Mouse (Mus musculus): ENCODE results near the gene Polr3b. TPM values are rescaled to one million over a fixed set of nuclear protein-coding genes. Genes with fewer than 3 reads are reported as not detected.

Polr3b gene
- polyA plus RNA-seq, 2 experiments, result 10.6 to 13.5 TPM

DNA sequence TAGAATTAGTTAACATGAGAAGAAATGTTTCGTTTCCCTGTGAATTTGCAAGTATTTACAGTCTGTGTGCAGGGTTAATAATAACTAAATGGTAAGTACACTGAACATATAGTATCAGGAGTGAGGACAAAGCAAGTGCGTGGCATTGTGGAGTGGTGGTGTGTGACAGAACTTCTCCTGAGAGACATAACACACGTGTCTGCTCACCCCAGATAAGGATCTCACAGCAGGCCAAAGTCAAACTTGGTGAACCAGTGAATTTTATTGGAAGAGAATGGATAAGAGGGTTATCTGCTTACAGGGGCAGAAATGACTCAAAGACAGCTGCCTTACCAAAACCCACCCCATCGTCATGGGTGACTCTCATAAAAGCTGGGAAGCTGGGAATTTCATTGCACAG, 26.8 kb downstream of the Polr3b start:
- Histone ChIP-seq H3K4me2 (replicated peaks; ENCODE audit: low read depth, low read length, severe bottlenecking) (no peak overlapping the region), H3K4me1 (ENCODE audit: control insufficient read depth, insufficient read depth, low read length) (no peaks in the 10 kb centered on the region), H3K4me3 (replicated peaks; ENCODE audit: low read length) (no peak overlapping the region), H3K9ac (ENCODE audit: low read depth, low read length, severe bottlenecking) (no peak overlapping the region), H3K9me3 (ENCODE audit: control insufficient read depth, low read length) (no peaks in the 10 kb centered on the region), H3K36me3 (ENCODE audit: control insufficient read depth, insufficient read depth, low read length) (peaks cover 32% of the 10 kb centered on the region), H3K27me3 (ENCODE audit: control insufficient read depth, insufficient read depth, low read length) (no peaks in the 10 kb centered on the region), H3K27ac (replicated peaks; ENCODE audit: low read depth, low read length) (no peak overlapping the region)
- no peak for DNase-seq (ENCODE audit: low spot score)
- whole genome bisulfite sequencing, result 80% methylated on average over 4 of the region's 4 CpGs
- TF ChIP-seq POLR2A (IDR thresholded peaks at IDR 0.05; ENCODE audit: borderline replicate concordance, extremely low read depth, insufficient read depth, insufficient read length), result no peak
- ATAC-seq (ENCODE audit: low FRiP score, low read depth), result no peak

DNA sequence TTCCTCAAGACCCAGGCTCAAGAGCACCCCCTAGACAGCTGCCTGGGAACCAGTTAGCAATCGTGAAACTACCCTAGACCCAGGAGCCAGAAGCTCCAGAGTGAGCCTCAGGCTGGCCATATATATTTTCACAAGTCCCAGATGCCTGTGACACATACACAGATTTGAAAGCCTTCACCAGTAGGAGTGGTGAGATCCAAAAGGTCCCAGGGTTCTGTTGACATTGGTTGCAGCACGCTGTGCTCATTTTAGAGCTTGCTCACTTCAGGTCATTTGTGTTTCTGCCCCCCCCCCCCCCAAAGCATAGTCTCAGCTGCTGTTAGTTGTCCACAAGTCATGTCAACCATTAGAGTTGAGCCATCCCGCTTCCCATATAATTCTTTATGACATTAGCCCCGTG, 31.9 kb downstream of the Polr3b start:
- no peaks in the 10 kb centered on the region for H3K4me1 ChIP-seq (ENCODE audit: control insufficient read depth, insufficient read depth, low read length)
- H3K27ac ChIP-seq (replicated peaks; ENCODE audit: low read depth, low read length), result no peak overlapping the region
- no peak for DNase-seq (ENCODE audit: low spot score)
- WGBS, result 72% methylated on average over 4 of the region's 4 CpGs
- H3K36me3 ChIP-seq (ENCODE audit: control insufficient read depth, insufficient read depth, low read length), result peaks cover 18% of the 10 kb centered on the region
- no peak overlapping the region for H3K9ac ChIP-seq (ENCODE audit: low read depth, low read length, severe bottlenecking)
- ATAC-seq (ENCODE audit: low FRiP score, low read depth), result no peak
- H3K27me3 ChIP-seq (ENCODE audit: control insufficient read depth, insufficient read depth, low read length), result no peaks in the 10 kb centered on the region
- TF ChIP-seq POLR2A (IDR thresholded peaks at IDR 0.05; ENCODE audit: borderline replicate concordance, extremely low read depth, insufficient read depth, insufficient read length), result no peak
- no peak overlapping the region for H3K4me3 ChIP-seq (replicated peaks; ENCODE audit: low read length)
- no peaks in the 10 kb centered on the region for H3K9me3 ChIP-seq (ENCODE audit: control insufficient read depth, low read length)
- H3K4me2 ChIP-seq (replicated peaks; ENCODE audit: low read depth, low read length, severe bottlenecking), result no peak overlapping the region

DNA sequence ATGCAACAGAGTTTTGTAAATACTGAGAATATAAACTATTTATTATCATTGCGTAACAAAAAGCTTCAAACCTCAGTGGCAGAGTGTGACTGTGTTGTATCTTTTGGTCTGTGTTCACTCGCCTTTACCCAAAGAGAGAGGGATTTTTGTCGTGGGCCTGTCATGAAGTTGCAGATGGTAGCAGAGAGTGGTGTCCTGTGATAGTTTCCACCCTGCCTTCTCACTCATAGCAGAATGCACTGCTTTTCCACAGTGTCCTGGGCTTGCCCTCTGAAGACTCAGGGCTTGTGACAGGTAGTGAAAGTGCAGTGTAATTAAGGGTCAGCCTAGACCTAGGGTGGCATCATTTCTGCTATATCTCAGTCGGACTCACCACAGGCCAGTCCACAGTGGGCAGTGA, 32.6 kb downstream of the Polr3b start:
- peaks cover 15% of the 10 kb centered on the region for H3K36me3 ChIP-seq (ENCODE audit: control insufficient read depth, insufficient read depth, low read length)
- H3K4me3 ChIP-seq (replicated peaks; ENCODE audit: low read length), result no peak overlapping the region
- DNase-seq (ENCODE audit: low spot score), result no peak
- ATAC-seq (ENCODE audit: low FRiP score, low read depth), result no peak
- H3K4me1 ChIP-seq (ENCODE audit: control insufficient read depth, insufficient read depth, low read length), result no peaks in the 10 kb centered on the region
- H3K27me3 ChIP-seq (ENCODE audit: control insufficient read depth, insufficient read depth, low read length), result no peaks in the 10 kb centered on the region
- TF ChIP-seq POLR2A (IDR thresholded peaks at IDR 0.05; ENCODE audit: borderline replicate concordance, extremely low read depth, insufficient read depth, insufficient read length), result no peak
- H3K9ac ChIP-seq (ENCODE audit: low read depth, low read length, severe bottlenecking), result no peak overlapping the region
- no peak overlapping the region for H3K27ac ChIP-seq (replicated peaks; ENCODE audit: low read depth, low read length)
- WGBS, result 82% methylated on average over 4 of the region's 4 CpGs
- H3K9me3 ChIP-seq (ENCODE audit: control insufficient read depth, low read length), result no peaks in the 10 kb centered on the region
- no peak overlapping the region for H3K4me2 ChIP-seq (replicated peaks; ENCODE audit: low read depth, low read length, severe bottlenecking)

DNA sequence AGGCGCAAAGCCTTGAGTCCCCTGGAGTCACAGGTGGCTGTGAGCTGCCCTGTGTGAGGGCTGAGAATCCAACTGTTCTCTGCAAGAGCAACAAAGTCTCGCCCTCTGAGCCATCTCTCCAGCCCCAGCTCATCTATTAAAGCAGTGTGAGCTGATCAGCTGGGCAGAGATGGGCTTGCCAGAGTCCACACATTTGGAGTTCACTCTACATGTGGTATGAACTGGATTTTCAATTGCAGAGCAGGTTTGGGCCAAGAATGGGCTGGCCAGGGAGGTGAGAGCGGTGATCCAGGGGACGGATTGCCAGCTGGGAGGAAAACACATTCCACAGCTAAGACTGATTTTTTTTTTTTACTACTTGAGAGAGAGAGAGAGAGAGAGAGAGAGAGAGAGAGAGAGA, 34.5 kb downstream of the Polr3b start:
- no peak for DNase-seq (ENCODE audit: low spot score)
- WGBS, result 68% methylated on average over 4 of the region's 4 CpGs
- no peak for ATAC-seq (ENCODE audit: low FRiP score, low read depth)

DNA sequence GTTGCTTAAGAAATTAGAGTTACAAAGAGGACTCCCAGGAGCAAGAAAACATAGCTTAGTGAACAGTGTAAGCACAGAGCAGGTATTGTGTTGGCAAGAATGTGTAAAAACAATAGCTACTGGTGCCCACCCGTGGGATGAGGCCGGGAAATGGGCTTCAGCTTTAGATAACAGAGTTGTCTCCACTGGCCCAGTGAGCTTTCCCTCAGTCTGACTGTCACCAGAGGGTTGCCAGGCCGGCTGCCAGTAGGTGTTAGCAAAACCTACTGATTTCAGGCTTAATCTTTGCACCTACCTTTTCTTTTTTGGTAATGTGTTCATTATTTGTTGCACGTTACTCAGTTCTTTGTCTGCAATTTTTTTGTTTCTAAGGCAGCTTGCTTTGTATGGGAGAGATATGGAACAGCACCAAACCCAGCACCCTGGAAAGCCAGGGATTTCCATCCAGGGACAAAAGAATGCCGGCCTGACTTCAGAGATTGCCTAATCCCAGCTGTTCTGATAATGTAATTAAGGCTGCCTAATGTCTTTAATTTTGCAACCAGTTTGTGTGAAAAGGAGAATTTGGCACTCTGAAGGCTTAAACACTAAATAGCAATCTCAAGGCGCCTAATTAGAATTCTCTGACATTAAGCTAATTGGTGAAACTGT, 35.5 kb downstream of the Polr3b start:
- WGBS, result 81% methylated on average over 6 of the region's 6 CpGs
- Histone ChIP-seq H3K27me3 (ENCODE audit: control insufficient read depth, insufficient read depth, low read length) (no peaks in the 10 kb centered on the region), H3K4me3 (replicated peaks; ENCODE audit: low read length) (no peak overlapping the region), H3K4me2 (replicated peaks; ENCODE audit: low read depth, low read length, severe bottlenecking) (no peak overlapping the region), H3K27ac (replicated peaks; ENCODE audit: low read depth, low read length) (no peak overlapping the region), H3K4me1 (ENCODE audit: control insufficient read depth, insufficient read depth, low read length) (no peaks in the 10 kb centered on the region), H3K9me3 (ENCODE audit: control insufficient read depth, low read length) (no peaks in the 10 kb centered on the region), H3K9ac (ENCODE audit: low read depth, low read length, severe bottlenecking) (no peak overlapping the region), H3K36me3 (ENCODE audit: control insufficient read depth, insufficient read depth, low read length) (peaks cover 19% of the 10 kb centered on the region)
- DNase-seq (ENCODE audit: low spot score), result no peak
- TF ChIP-seq POLR2A (IDR thresholded peaks at IDR 0.05; ENCODE audit: borderline replicate concordance, extremely low read depth, insufficient read depth, insufficient read length), result no peak
- no peak for ATAC-seq (ENCODE audit: low FRiP score, low read depth)

More for the DNA sequence above, 34.5 kb downstream of the Polr3b start:
- no peak for TF ChIP-seq POLR2A (IDR thresholded peaks at IDR 0.05; ENCODE audit: borderline replicate concordance, extremely low read depth, insufficient read depth, insufficient read length)
- Histone ChIP-seq H3K9ac (ENCODE audit: low read depth, low read length, severe bottlenecking) (no peak overlapping the region), H3K27me3 (ENCODE audit: control insufficient read depth, insufficient read depth, low read length) (no peaks in the 10 kb centered on the region), H3K27ac (replicated peaks; ENCODE audit: low read depth, low read length) (no peak overlapping the region), H3K4me1 (ENCODE audit: control insufficient read depth, insufficient read depth, low read length) (no peaks in the 10 kb centered on the region), H3K4me2 (replicated peaks; ENCODE audit: low read depth, low read length, severe bottlenecking) (no peak overlapping the region), H3K4me3 (replicated peaks; ENCODE audit: low read length) (no peak overlapping the region), H3K9me3 (ENCODE audit: control insufficient read depth, low read length) (no peaks in the 10 kb centered on the region), H3K36me3 (ENCODE audit: control insufficient read depth, insufficient read depth, low read length) (peaks cover 20% of the 10 kb centered on the region)
